Mouse (Mus musculus) adrenal gland, adult 2 months (tissue): ENCODE measurements around the gene Gm5965. TPM values are rescaled to one million over a fixed set of nuclear protein-coding genes. Genes with fewer than 3 reads are reported as not detected.
"Not testable (repeated sequence)": the region's sequence is repeated elsewhere in the genome, so short reads cannot be mapped to it uniquely, and the experiment has no call there.

Experiments used
- DNase-seq: peaks from one replicate; pipeline ENCODE4 v3.0.0; 2021
- long read RNA-seq: library from polyadenylated mRNA; stranded (forward); transcript quantifications from one replicate; pipeline ENCODE4 v2.0.0, GENCODE M21; 2021
- polyA plus RNA-seq: library from polyadenylated mRNA; depleted of rRNA; stranded (reverse); fragments of >200 nt; gene quantifications from 2 replicates; pipeline ENCODE4 v1.2.3, GENCODE M21; 2012; rRNA removed
- total RNA-seq, 2 experiments: library from RNA; stranded (reverse); gene quantifications; 2 replicates each; pipeline ENCODE4 v1.2.3; 2021

The Gm5965 gene
- not detected for total RNA-seq
- polyA plus RNA-seq, result not detected in 2 replicates
- long read RNA-seq, result 0 reads

DNA sequence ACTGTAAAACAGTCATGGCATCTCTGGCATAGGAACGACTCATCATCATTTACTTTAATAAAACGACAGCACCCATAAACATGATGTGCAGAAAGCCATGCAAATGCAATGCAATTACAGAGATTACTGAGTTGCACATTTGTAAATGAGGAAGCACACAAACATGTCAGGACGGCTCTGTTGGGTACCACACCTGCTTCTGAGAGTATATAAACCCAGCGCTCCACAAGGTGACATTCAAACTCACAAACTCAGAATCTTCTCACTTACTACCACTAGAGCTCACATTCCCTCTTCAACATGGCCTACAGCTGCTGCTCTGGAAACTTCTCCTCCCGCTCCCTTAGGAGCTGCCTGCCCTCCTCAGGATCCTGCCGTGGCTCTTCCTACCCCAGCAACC lies at the start of gene Gm5965:
Gm5965 (plus strand) TSS at position 301 of the 400 bp plus-strand sequence.
- no peak for DNase-seq

- DNase-seq, result no peak
These were observed 48.9 kb upstream of the Gm5965 start, which contains the start of gene Krtap13-1 for GRCm38 (mm10) chr16:88728812-88729275. Gene Krtap13-1, plus strand, starts transcription at chr16:88728862.

DNA sequence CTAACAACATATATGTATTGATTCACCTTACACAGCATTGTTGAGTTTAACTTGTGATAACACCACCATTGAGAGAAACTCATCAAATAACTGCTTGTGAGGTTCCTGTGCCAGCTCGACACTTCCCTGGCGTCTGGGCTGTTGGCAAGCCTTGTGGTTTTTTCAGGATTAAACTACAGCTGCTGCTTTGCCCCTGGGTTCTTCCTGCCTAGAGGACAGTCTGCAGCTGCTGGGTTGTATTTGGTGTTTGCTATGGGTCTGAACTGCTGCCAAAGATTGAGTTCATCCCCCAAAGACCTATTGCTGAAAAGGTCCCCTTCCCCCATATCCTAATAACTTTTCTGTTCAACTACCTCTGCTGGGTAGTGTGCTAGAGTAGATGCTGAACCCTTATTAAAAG lies 42.3 kb upstream of the Gm5965 start:
- DNase-seq, result no peak

GRCm38 (mm10) chr16:88744750-88745340 lies 32.9 kb upstream of the Gm5965 start:
- peak; percentile 3 for DNase-seq

DNA sequence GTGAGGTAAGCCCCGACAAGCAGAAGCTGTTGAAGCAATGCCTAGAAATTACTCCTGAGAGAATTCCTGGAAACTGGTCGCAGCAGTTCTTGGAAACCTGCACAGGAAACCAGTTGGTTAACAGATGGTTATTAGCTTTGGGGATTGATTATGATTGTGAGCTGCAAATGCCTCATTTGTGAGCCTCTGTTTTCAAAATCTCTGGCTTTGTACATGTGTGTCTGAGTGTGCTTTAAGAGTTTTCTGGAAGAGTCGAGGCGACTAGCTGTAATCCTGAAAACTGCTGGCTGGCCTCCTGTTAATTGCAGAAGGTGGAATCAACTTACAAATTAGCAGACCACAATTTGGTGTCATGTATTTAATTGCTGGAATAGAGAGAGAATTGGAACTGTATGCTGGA lies 29.8 kb upstream of the Gm5965 start:
- DNase-seq, result no peak

GRCm38 (mm10) chr16:88751535-88751934 lies 26.2 kb upstream of the Gm5965 start, which contains the start of gene Krtap13:
Gene Krtap13, minus strand, starts transcription at chr16:88751635.
- DNase-seq, result not testable (repeated sequence)

DNA sequence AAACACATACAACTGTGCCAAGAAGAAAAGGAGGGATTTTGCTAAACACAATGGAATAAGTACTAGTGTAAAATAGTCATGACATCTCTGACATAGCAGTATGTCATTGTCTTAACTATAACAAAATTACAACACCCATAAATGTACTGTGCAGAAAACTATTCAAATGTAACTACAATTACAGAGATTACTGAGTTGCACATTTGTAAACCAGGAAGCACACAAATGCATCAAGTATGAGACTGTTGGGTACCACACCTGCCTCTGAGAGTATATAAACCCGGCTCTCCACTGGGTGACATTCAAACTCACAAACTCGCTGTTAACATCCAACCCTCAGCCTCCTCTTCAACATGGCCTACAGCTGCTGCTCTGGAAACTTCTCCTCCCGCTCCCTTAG lies 19.1 kb upstream of the Gm5965 start, which contains the start of gene 2310034C09Rik:
2310034C09Rik (plus strand) TSS at position 301 of the 400 bp plus-strand sequence.
- DNase-seq, result not testable (repeated sequence)

- no peak for DNase-seq
These were observed 3.6 kb upstream of the Gm5965 start, which contains the start of gene 2310057N15Rik for GRCm38 (mm10) chr16:88774106-88774505. Gene 2310057N15Rik, minus strand, starts transcription at chr16:88774206.

- no peak for DNase-seq
These were observed 9.1 kb downstream of the Gm5965 start for GRCm38 (mm10) chr16:88786786-88787185.

DNA sequence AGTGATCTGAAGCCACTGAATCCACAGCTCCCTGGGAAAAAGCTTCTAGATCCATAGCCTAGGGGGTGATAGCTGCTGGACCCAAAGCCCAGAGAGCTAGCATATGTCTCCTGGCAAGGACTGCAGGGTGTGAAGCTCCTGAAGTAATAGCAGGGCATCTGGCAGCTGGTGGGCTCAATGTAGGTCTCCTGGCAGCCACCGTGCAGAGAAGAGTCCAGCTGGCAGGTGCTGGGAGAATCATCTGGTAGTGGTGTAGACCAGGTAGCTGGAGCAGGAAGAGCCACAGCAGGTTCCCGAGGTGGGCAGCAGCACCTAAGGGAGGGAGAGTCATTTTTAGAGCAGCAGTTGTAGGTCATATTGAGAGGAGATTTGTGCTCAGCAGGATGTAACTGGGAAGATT lies 34.1 kb downstream of the Gm5965 start, which contains the start of gene Gm20741:
Gm20741 (minus strand) TSS at position 394 of the 400 bp plus-strand sequence.
- no peak for DNase-seq

GRCm38 (mm10) chr16:88820066-88820465 lies 42.4 kb downstream of the Gm5965 start, which contains the start of gene Krtap15:
Gene Krtap15, plus strand, starts transcription at chr16:88820215.
- no peak for DNase-seq

GRCm38 (mm10) chr16:88823736-88824135 lies 46.0 kb downstream of the Gm5965 start:
- peak; percentile 5 for DNase-seq

GRCm38 (mm10) chr16:88826095-88826652 lies 48.5 kb downstream of the Gm5965 start, which contains the start of gene Krtap14:
Gene Krtap14, minus strand, starts transcription at chr16:88826145.
- no peak for DNase-seq

DNA sequence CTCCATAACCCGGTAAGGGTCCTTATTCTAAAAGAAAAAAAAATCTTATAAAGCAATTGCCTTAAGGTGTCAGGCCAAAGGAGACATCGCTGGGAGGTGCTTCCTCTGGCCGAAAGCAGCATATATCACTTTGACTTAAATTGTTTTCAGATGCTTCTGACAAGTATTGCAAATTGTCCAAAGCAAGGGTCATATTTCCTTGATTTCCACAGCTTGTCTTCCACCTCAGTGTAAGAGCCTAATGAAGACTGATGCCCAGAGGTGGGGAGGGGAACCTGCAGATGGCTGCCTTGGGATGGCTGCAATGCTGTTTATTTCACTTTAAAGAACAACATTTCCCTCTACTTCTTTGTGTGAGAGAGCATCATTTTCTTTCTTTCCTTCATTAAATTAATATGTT lies 49.3 kb downstream of the Gm5965 start:
- DNase-seq, result no peak

Other genes starting within 250 kb of the Gm5965 start
- gene Cldn8, start 214.7 kb upstream of the Gm5965 start, total RNA-seq, result not detected
- gene Cldn8, start 214.7 kb upstream of the Gm5965 start, polyA plus RNA-seq, result not detected in 2 replicates
- gene Krtap24-1, start 165.6 kb upstream of the Gm5965 start, total RNA-seq, result not detected
- gene Krtap24-1, start 165.6 kb upstream of the Gm5965 start, polyA plus RNA-seq, result not detected in 2 replicates
- gene 2310079G19Rik, start 150.2 kb upstream of the Gm5965 start, total RNA-seq, result not detected
- not detected in 2 replicates for gene 2310079G19Rik, start 150.2 kb upstream of the Gm5965 start, polyA plus RNA-seq
- gene Krtap26-1, start 130.1 kb upstream of the Gm5965 start, total RNA-seq, result not detected
- not detected in 2 replicates for gene Krtap26-1, start 130.1 kb upstream of the Gm5965 start, polyA plus RNA-seq
- not detected for gene Krtap27-1, start 106.2 kb upstream of the Gm5965 start, total RNA-seq
- gene Krtap27-1, start 106.2 kb upstream of the Gm5965 start, polyA plus RNA-seq, result not detected in 2 replicates
- gene 2310061N02Rik, start 69.9 kb upstream of the Gm5965 start, total RNA-seq, result not detected
- gene 2310061N02Rik, start 69.9 kb upstream of the Gm5965 start, polyA plus RNA-seq, result not detected in 2 replicates
- gene Krtap13-1, start 49.0 kb upstream of the Gm5965 start, total RNA-seq, result not detected
- not detected in 2 replicates for gene Krtap13-1, start 49.0 kb upstream of the Gm5965 start, polyA plus RNA-seq
- gene Krtap13, start 26.3 kb upstream of the Gm5965 start, total RNA-seq, result not detected
- gene Krtap13, start 26.3 kb upstream of the Gm5965 start, polyA plus RNA-seq, result not detected in 2 replicates
- not detected for gene 2310034C09Rik, start 19.0 kb upstream of the Gm5965 start, total RNA-seq
- gene 2310034C09Rik, start 19.0 kb upstream of the Gm5965 start, polyA plus RNA-seq, result not detected in 2 replicates
- not detected for gene 2310057N15Rik, start 3.7 kb upstream of the Gm5965 start, total RNA-seq
- gene 2310057N15Rik, start 3.7 kb upstream of the Gm5965 start, polyA plus RNA-seq, result not detected in 2 replicates
- gene Gm20741, start 34.3 kb downstream of the Gm5965 start, total RNA-seq, result not detected
- not detected in 2 replicates for gene Gm20741, start 34.3 kb downstream of the Gm5965 start, polyA plus RNA-seq
- not detected for gene Krtap15, start 42.3 kb downstream of the Gm5965 start, total RNA-seq
- not detected in 2 replicates for gene Krtap15, start 42.3 kb downstream of the Gm5965 start, polyA plus RNA-seq
- not detected for gene Krtap14, start 48.2 kb downstream of the Gm5965 start, total RNA-seq
- not detected in 2 replicates for gene Krtap14, start 48.2 kb downstream of the Gm5965 start, polyA plus RNA-seq
- gene Krtap19-1, start 91.5 kb downstream of the Gm5965 start, total RNA-seq, result not detected
- not detected in 2 replicates for gene Krtap19-1, start 91.5 kb downstream of the Gm5965 start, polyA plus RNA-seq
- gene Krtap19-2, start 96.4 kb downstream of the Gm5965 start, total RNA-seq, result not detected
- not detected in 2 replicates for gene Krtap19-2, start 96.4 kb downstream of the Gm5965 start, polyA plus RNA-seq
- gene Krtap19-3, start 100.1 kb downstream of the Gm5965 start, total RNA-seq, result not detected
- gene Krtap19-3, start 100.1 kb downstream of the Gm5965 start, polyA plus RNA-seq, result not detected in 2 replicates
- not detected for gene Krtap19-4, start 107.2 kb downstream of the Gm5965 start, total RNA-seq
- gene Krtap19-4, start 107.2 kb downstream of the Gm5965 start, polyA plus RNA-seq, result not detected in 2 replicates
- not detected for gene Krtap19-5, start 118.6 kb downstream of the Gm5965 start, total RNA-seq
- gene Krtap19-5, start 118.6 kb downstream of the Gm5965 start, polyA plus RNA-seq, result not detected in 2 replicates
- gene Krtap19-9b, start 154.4 kb downstream of the Gm5965 start, total RNA-seq, result not detected
- not detected in 2 replicates for gene Krtap19-9b, start 154.4 kb downstream of the Gm5965 start, polyA plus RNA-seq
- not detected for gene Krtap16-3, start 185.0 kb downstream of the Gm5965 start, total RNA-seq
- not detected in 2 replicates for gene Krtap16-3, start 185.0 kb downstream of the Gm5965 start, polyA plus RNA-seq
- gene Krtap22-2, start 232.9 kb downstream of the Gm5965 start, total RNA-seq, result not detected
- not detected in 2 replicates for gene Krtap22-2, start 232.9 kb downstream of the Gm5965 start, polyA plus RNA-seq
- gene Gm10229, start 237.4 kb downstream of the Gm5965 start, total RNA-seq, result not detected
- gene Gm10229, start 237.4 kb downstream of the Gm5965 start, polyA plus RNA-seq, result not detected in 2 replicates